Mouse (Mus musculus): Measurements from ENCODE around the gene Slc50a1. TPM values are rescaled to one million over a fixed set of nuclear protein-coding genes. Genes with fewer than 3 reads are reported as not detected.
A peak's percentile ranks its signal among the peaks of the same experiment; 100 is the strongest.

Gene Slc50a1
- polyA plus RNA-seq, 1 experiment from 2014 or later: 58.5 TPM

- peaks cover 4% of the 10 kb centered on the region for H3K36me3 ChIP-seq
- H3K4me3 ChIP-seq (replicated peaks): peak within 1 kb of the TSS; percentile 59
- peak within 1 kb of the TSS; percentile 72 for H3K9ac ChIP-seq (replicated peaks)
- WGBS: under 1% methylated on average over 52 of the region's 52 CpGs
- peaks cover 59% of the 10 kb centered on the region for H3K4me1 ChIP-seq (replicated peaks)
- H3K4me2 ChIP-seq: peak within 1 kb of the TSS; percentile 91
- no peaks in the 10 kb centered on the region for H3K9me3 ChIP-seq
- peak within 1 kb of the TSS; percentile 82 for H3K27ac ChIP-seq
- peak; percentile 18; the same call in 1 of the 2 replicates for ATAC-seq (ENCODE audit: insufficient number of reproducible peaks, insufficient read depth, low FRiP score, low TSS enrichment, low read depth)
- peaks cover 18% of the 10 kb centered on the region for H3K27me3 ChIP-seq
These were observed 10.5 kb upstream of the Slc50a1 start, which contains the start of gene Efna1 for GRCm38 (mm10) chr3:89280606-89281511. Gene Efna1 (minus strand): TSS chr3:89281142.

GRCm38 (mm10) chr3:89280050-89280605, 9.8 kb upstream of the Slc50a1 start:
- Histone ChIP-seq H3K9ac (replicated peaks) (peak overlapping the region; percentile 72), H3K27me3 (peaks cover 18% of the 10 kb centered on the region), H3K4me2 (peak overlapping the region; percentile 91), H3K4me3 (replicated peaks) (peak overlapping the region; percentile 59), H3K27ac (peak overlapping the region; percentile 82), H3K36me3 (peaks cover 11% of the 10 kb centered on the region), H3K9me3 (no peaks in the 10 kb centered on the region), H3K4me1 (replicated peaks) (peaks cover 59% of the 10 kb centered on the region)
- under 1% methylated on average over 29 of the region's 29 CpGs for WGBS
- no peak for ATAC-seq (ENCODE audit: insufficient number of reproducible peaks, insufficient read depth, low FRiP score, low TSS enrichment, low read depth)

- H3K9ac ChIP-seq (replicated peaks): peak overlapping the region; percentile 72
- 1% methylated on average over 35 of the region's 35 CpGs for WGBS
- H3K27me3 ChIP-seq: peaks cover 14% of the 10 kb centered on the region
- ATAC-seq (ENCODE audit: insufficient number of reproducible peaks, insufficient read depth, low FRiP score, low TSS enrichment, low read depth): peak; percentile 72
- peaks cover 18% of the 10 kb centered on the region for H3K36me3 ChIP-seq
- H3K4me3 ChIP-seq (replicated peaks): peak overlapping the region; percentile 59
- H3K27ac ChIP-seq: peak overlapping the region; percentile 82
- H3K9me3 ChIP-seq: no peaks in the 10 kb centered on the region
- H3K4me1 ChIP-seq (replicated peaks): peaks cover 55% of the 10 kb centered on the region
- peak overlapping the region; percentile 91 for H3K4me2 ChIP-seq
These were observed 9.0 kb upstream of the Slc50a1 start for GRCm38 (mm10) chr3:89279153-89279890.

GRCm38 (mm10) chr3:89278643-89279042, 8.3 kb upstream of the Slc50a1 start:
- peaks cover 20% of the 10 kb centered on the region for H3K36me3 ChIP-seq
- no peaks in the 10 kb centered on the region for H3K9me3 ChIP-seq
- H3K4me2 ChIP-seq: peak overlapping the region; percentile 91
- peak overlapping the region; percentile 72 for H3K9ac ChIP-seq (replicated peaks)
- H3K4me3 ChIP-seq (replicated peaks): peak overlapping the region; percentile 59
- H3K27ac ChIP-seq: peak overlapping the region; percentile 82
- H3K4me1 ChIP-seq (replicated peaks): peaks cover 55% of the 10 kb centered on the region
- H3K27me3 ChIP-seq: peaks cover 14% of the 10 kb centered on the region
- 7% methylated on average over 8 of the region's 8 CpGs for WGBS
- ATAC-seq (ENCODE audit: insufficient number of reproducible peaks, insufficient read depth, low FRiP score, low TSS enrichment, low read depth): no peak

GRCm38 (mm10) chr3:89278107-89278506, 7.7 kb upstream of the Slc50a1 start:
- peaks cover 55% of the 10 kb centered on the region for H3K4me1 ChIP-seq (replicated peaks)
- 46% methylated on average over 7 of the region's 7 CpGs for WGBS
- peak overlapping the region; percentile 59 for H3K4me3 ChIP-seq (replicated peaks)
- no peaks in the 10 kb centered on the region for H3K9me3 ChIP-seq
- peaks cover 14% of the 10 kb centered on the region for H3K27me3 ChIP-seq
- H3K27ac ChIP-seq: peak overlapping the region; percentile 82
- ATAC-seq (ENCODE audit: insufficient number of reproducible peaks, insufficient read depth, low FRiP score, low TSS enrichment, low read depth): no peak
- peaks cover 24% of the 10 kb centered on the region for H3K36me3 ChIP-seq
- H3K9ac ChIP-seq (replicated peaks): peak overlapping the region; percentile 72
- H3K4me2 ChIP-seq: peak overlapping the region; percentile 91

- H3K9ac ChIP-seq (replicated peaks): peak overlapping the region; percentile 72
- 30% methylated on average over 14 of the region's 14 CpGs for WGBS
These were observed 7.1 kb upstream of the Slc50a1 start for GRCm38 (mm10) chr3:89277281-89278021.

GRCm38 (mm10) chr3:89276061-89276460, 5.7 kb upstream of the Slc50a1 start:
- Histone ChIP-seq H3K9ac (replicated peaks) (no peak overlapping the region), H3K36me3 (peaks cover 40% of the 10 kb centered on the region), H3K4me3 (replicated peaks) (no peak overlapping the region), H3K27ac (no peak overlapping the region), H3K9me3 (no peaks in the 10 kb centered on the region), H3K4me1 (replicated peaks) (peaks cover 42% of the 10 kb centered on the region), H3K27me3 (peaks cover 10% of the 10 kb centered on the region; the same call in 1 of the 2 replicates), H3K4me2 (no peak overlapping the region)
- no peak for ATAC-seq (ENCODE audit: insufficient number of reproducible peaks, insufficient read depth, low FRiP score, low TSS enrichment, low read depth)
- WGBS: 92% methylated on average over 13 of the region's 13 CpGs

More at GRCm38 (mm10) chr3:89277281-89278021, 7.1 kb upstream of the Slc50a1 start:
- no peaks in the 10 kb centered on the region for H3K9me3 ChIP-seq
- H3K4me1 ChIP-seq (replicated peaks): peaks cover 55% of the 10 kb centered on the region
- peak overlapping the region; percentile 59 for H3K4me3 ChIP-seq (replicated peaks)
- H3K27me3 ChIP-seq: peaks cover 14% of the 10 kb centered on the region
- no peak for ATAC-seq (ENCODE audit: insufficient number of reproducible peaks, insufficient read depth, low FRiP score, low TSS enrichment, low read depth)
- peaks cover 27% of the 10 kb centered on the region for H3K36me3 ChIP-seq
- peak overlapping the region; percentile 91 for H3K4me2 ChIP-seq
- peak overlapping the region; percentile 82 for H3K27ac ChIP-seq

GRCm38 (mm10) chr3:89271760-89272159, 1.4 kb upstream of the Slc50a1 start:
- H3K4me3 ChIP-seq (replicated peaks): no peak overlapping the region
- no peaks in the 10 kb centered on the region for H3K9me3 ChIP-seq
- 73% methylated on average over 6 of the region's 6 CpGs for WGBS
- H3K9ac ChIP-seq (replicated peaks): no peak overlapping the region
- H3K27ac ChIP-seq: no peak overlapping the region
- H3K36me3 ChIP-seq: peaks cover 40% of the 10 kb centered on the region
- H3K4me2 ChIP-seq: no peak overlapping the region
- H3K27me3 ChIP-seq: no peaks in the 10 kb centered on the region
- peaks cover 38% of the 10 kb centered on the region for H3K4me1 ChIP-seq (replicated peaks)
- no peak for ATAC-seq (ENCODE audit: insufficient number of reproducible peaks, insufficient read depth, low FRiP score, low TSS enrichment, low read depth)

GRCm38 (mm10) chr3:89270891-89271290, 521 bp upstream of the Slc50a1 start:
- WGBS: 77% methylated on average over 6 of the region's 6 CpGs
- no peaks in the 10 kb centered on the region for H3K9me3 ChIP-seq
- no peak for ATAC-seq (ENCODE audit: insufficient number of reproducible peaks, insufficient read depth, low FRiP score, low TSS enrichment, low read depth)
- peaks cover 35% of the 10 kb centered on the region for H3K4me1 ChIP-seq (replicated peaks)
- peak overlapping the region; percentile 83; the same call in 1 of the 2 replicates for H3K9ac ChIP-seq (replicated peaks)
- peak overlapping the region; percentile 69 for H3K4me2 ChIP-seq
- H3K27ac ChIP-seq: peak overlapping the region; percentile 66
- peak overlapping the region; percentile 53 for H3K4me3 ChIP-seq (replicated peaks)
- peaks cover 36% of the 10 kb centered on the region for H3K36me3 ChIP-seq
- no peaks in the 10 kb centered on the region for H3K27me3 ChIP-seq

- no peaks in the 10 kb centered on the region for H3K9me3 ChIP-seq
- peak overlapping the region; percentile 2; the same call in 1 of the 2 replicates for H3K4me3 ChIP-seq (replicated peaks)
- H3K27ac ChIP-seq: no peak overlapping the region
- ATAC-seq (ENCODE audit: insufficient number of reproducible peaks, insufficient read depth, low FRiP score, low TSS enrichment, low read depth): no peak
- H3K27me3 ChIP-seq: no peaks in the 10 kb centered on the region
- H3K4me2 ChIP-seq: peak overlapping the region; percentile 69
- WGBS: 50% methylated on average over 8 of the region's 8 CpGs
- peaks cover 35% of the 10 kb centered on the region for H3K4me1 ChIP-seq (replicated peaks)
- H3K9ac ChIP-seq (replicated peaks): 0 out of 2 replicates have a peak overlapping the region, but pooled peaks have one; percentile 18
- H3K36me3 ChIP-seq: peaks cover 20% of the 10 kb centered on the region
These were observed 1.5 kb downstream of the Slc50a1 start for GRCm38 (mm10) chr3:89268916-89269315.

Measured in limb, embryonic 12.5 days (tissue).